Mouse (Mus musculus): ENCODE data around the gene Tbrg4. TPM values are rescaled to one million over a fixed set of nuclear protein-coding genes. Genes with fewer than 3 reads are reported as not detected.

Gene Tbrg4
- polyA plus RNA-seq, 1 experiment = 55.6 TPM

DNA sequence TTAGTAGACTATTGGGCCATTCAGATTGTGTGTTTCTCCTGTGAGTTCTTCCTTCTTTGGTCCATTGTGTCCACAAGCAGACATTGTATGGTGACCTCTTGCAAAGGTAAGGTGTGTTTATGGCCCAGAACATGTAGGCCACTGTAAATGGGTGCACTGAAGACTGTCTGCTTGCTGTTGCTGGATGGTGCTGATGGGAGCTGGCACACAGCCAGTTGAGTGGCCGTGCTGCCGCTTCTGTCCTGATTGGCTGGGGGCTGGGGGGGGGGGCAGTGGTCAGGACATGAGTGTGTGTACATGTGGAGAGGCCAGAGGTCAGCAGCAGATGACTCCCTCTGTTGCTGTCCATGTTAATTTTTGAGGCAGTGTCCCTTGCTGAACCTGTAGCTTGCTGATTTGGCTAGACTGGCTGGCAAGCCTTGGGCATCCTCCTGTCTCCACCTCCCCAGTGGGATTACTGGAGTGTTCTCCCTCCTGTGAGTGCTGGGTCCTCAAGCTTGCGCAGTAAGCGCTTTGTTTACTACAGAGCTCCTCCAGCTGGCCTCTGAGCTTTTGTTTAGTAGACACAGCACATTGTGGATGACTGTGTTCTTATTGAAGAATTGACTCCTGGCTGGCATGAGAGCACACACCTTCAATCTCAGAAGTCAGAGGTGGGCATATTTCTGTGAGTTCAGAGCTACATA is 45.7 kb downstream of the Tbrg4 start:
- no peaks in the 10 kb centered on the region for H3K9me3 ChIP-seq
- peaks cover 80% of the 10 kb centered on the region for H3K36me3 ChIP-seq (replicated peaks; ENCODE audit: low read length)
- TF ChIP-seq GATA1 (IDR thresholded peaks at IDR 0.05; ENCODE audit: borderline replicate concordance, low read length) = no peak
- no peak for TF ChIP-seq FLI1 (IDR thresholded peaks at IDR 0.05; ENCODE audit: low read length)
- H3K4me1 ChIP-seq = peaks cover 40% of the 10 kb centered on the region
- peak overlapping the region; percentile 43 for H3K4me3 ChIP-seq (replicated peaks)
- H3K27me3 ChIP-seq (replicated peaks) = no peaks in the 10 kb centered on the region

DNA sequence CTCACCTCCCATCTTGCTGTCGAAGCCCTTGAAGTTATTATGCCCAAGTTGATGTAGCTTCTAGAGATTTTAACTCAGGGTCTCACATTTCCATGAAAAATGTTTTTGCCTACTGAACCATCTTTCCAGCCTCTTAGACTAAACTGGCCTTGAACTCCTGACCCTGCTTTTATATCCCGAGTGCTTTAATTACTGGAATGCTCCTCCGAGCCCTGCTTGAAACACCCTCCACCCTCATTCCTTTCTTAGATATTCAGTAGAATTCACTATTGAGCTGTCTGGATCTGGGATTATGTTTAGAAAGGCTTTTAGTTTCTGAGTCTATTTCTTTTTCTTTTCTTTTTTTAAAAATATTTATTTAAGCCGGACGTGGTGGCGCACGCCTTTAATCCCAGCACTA is 46.5 kb downstream of the Tbrg4 start:
- TF ChIP-seq FLI1 (IDR thresholded peaks at IDR 0.05; ENCODE audit: low read length) (no peak), GATA1 (IDR thresholded peaks at IDR 0.05; ENCODE audit: borderline replicate concordance, low read length) (no peak)
- Histone ChIP-seq H3K9me3 (no peaks in the 10 kb centered on the region), H3K36me3 (replicated peaks; ENCODE audit: low read length) (peaks cover 71% of the 10 kb centered on the region)

DNA sequence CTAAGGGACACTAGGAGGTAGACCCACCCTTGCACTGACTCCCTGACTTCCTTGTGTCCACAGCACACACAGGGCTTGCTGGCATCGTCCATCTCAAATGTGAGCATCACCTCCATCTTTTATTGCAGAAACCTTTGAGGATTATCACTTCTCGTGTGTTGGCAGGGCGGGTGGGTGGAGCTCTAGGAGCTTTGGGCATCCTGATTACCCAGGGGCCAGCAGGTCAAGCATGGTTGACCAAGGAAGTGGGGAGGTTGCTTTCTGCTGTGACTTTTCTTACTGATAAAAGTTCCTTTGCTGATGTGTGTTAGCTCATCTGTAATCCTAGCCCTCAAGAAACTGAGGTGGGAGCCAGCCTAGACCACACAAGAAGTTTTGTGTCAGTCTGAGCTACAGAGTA is 49.7 kb downstream of the Tbrg4 start:
- peaks cover 36% of the 10 kb centered on the region for H3K4me1 ChIP-seq
- peaks cover 66% of the 10 kb centered on the region for H3K36me3 ChIP-seq (replicated peaks; ENCODE audit: low read length)
- H3K9me3 ChIP-seq = no peaks in the 10 kb centered on the region
- H3K27me3 ChIP-seq (replicated peaks) = no peaks in the 10 kb centered on the region
- H3K4me3 ChIP-seq (replicated peaks) = no peak overlapping the region
- no peak for TF ChIP-seq FLI1 (IDR thresholded peaks at IDR 0.05; ENCODE audit: low read length)
- TF ChIP-seq GATA1 (IDR thresholded peaks at IDR 0.05; ENCODE audit: borderline replicate concordance, low read length) = no peak

More for the DNA sequence above, 46.5 kb downstream of the Tbrg4 start:
- Histone ChIP-seq H3K27me3 (replicated peaks) (no peaks in the 10 kb centered on the region), H3K4me1 (peaks cover 34% of the 10 kb centered on the region), H3K4me3 (replicated peaks) (no peak overlapping the region)

DNA sequence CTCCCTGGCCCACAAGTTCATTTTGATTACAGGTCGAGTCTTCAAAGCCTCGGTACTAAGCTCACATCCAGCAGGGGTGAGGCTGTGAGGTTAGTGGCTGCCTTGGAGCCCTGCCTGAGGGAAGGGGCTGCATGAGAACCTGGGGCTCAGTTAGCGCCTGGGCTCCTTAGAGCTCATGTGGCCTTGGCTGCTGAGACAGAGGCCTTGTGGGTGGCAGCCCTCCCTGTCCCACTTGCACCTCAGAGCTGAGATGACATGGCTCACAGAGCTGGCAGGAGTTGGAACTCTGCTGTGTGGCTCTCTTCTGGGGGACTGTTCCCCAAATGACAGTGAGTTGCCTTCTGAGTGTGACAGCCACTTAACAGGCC is 56.5 kb downstream of the Tbrg4 start:
- no peaks in the 10 kb centered on the region for H3K27me3 ChIP-seq (replicated peaks)
- H3K36me3 ChIP-seq (replicated peaks; ENCODE audit: low read length) = peaks cover 84% of the 10 kb centered on the region
- TF ChIP-seq GATA1 (IDR thresholded peaks at IDR 0.05; ENCODE audit: borderline replicate concordance, low read length) (no peak), FLI1 (IDR thresholded peaks at IDR 0.05; ENCODE audit: low read length) (no peak)
- H3K9me3 ChIP-seq = no peaks in the 10 kb centered on the region
- peaks cover 64% of the 10 kb centered on the region for H3K4me1 ChIP-seq
- H3K4me3 ChIP-seq (replicated peaks) = no peak overlapping the region

DNA sequence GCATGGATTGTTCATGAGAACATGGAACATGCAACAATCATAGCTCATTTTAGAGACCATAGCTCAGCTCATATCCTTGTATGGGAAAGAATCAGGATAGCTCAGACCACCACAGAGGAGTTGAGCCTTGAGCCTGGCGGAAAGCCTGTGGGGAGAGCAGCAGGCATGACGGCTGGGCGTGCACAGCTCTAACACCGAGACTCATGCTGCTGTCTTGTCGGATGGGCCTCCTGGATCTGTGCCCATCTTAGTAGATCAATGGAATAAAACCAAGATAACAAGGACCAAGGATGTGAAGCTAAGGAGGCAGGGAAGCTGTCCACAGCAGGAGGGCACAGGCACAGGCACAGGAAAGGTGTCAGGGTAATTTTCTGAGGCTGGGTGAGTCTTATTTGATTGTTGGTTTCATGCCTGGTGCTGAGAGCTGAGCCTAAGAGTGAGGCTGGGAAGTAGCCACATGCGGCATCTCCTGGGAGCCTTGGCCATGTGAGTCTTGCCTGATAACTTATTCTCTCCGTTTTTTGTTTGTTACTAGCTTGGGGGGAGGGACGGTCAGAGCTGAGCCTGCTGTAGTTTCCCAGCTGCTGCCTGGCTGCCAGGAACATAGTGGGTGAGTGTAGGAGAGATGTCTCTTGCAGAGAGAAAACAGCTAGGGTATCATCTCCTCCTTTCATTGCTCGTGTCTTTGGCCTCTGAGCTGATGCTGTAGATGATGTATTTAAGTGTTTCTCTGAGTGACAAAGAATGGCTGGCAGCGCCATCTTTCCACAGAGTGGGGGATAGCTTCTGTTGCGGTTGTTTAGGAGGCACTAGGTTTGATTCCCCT is 57.1 kb downstream of the Tbrg4 start:
- Histone ChIP-seq H3K9me3 (no peaks in the 10 kb centered on the region), H3K4me3 (replicated peaks) (no peak overlapping the region), H3K4me1 (peaks cover 68% of the 10 kb centered on the region), H3K36me3 (replicated peaks; ENCODE audit: low read length) (peaks cover 87% of the 10 kb centered on the region), H3K27me3 (replicated peaks) (no peaks in the 10 kb centered on the region)
- no peak for TF ChIP-seq FLI1 (IDR thresholded peaks at IDR 0.05; ENCODE audit: low read length)
- TF ChIP-seq GATA1 (IDR thresholded peaks at IDR 0.05; ENCODE audit: borderline replicate concordance, low read length) = no peak

DNA sequence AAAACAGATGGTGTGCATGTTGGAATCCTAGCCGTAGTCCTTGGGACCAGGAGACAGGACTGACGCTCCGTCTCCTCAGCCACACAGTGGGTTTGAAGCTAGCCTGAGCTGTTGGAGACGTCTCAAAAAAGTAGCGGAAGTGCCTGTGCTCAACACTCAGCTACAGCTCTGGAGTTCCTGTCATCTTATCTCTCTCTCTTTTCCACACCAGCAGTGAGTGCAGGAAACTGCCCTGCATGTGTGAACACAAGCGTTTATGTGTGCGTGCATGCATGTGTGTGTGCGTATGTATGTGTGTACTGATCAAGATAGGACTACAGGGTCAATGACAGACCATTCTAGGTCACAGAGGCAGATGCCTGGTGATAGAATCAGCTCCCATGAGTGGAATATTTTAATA is 57.9 kb downstream of the Tbrg4 start:
- Histone ChIP-seq H3K4me3 (replicated peaks) (peak overlapping the region; percentile 39), H3K27me3 (replicated peaks) (no peaks in the 10 kb centered on the region), H3K9me3 (no peaks in the 10 kb centered on the region), H3K36me3 (replicated peaks; ENCODE audit: low read length) (peaks cover 87% of the 10 kb centered on the region), H3K4me1 (peaks cover 68% of the 10 kb centered on the region)
- TF ChIP-seq FLI1 (IDR thresholded peaks at IDR 0.05; ENCODE audit: low read length) (no peak), GATA1 (IDR thresholded peaks at IDR 0.05; ENCODE audit: borderline replicate concordance, low read length) (no peak)

DNA sequence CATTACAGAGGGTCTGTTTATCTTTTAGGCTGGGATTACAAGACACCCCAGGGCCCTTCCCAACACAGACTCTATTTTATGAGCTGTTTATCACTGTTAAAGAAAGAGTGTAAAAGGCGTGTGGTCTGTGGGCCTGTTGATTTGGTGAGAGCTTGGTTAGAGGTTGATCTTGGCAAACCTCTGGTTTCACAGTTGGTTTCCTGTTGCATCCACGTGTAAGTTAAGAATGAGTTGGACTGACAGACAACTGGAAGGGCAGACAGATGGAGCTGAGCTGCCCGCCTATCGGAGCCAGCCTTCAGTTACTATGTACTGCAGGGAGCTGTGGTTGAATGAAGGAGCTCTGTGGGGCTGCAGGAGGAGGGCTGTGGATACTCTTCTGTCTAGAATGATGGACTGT is 59.4 kb downstream of the Tbrg4 start:
- Histone ChIP-seq H3K27me3 (replicated peaks) (no peaks in the 10 kb centered on the region), H3K36me3 (replicated peaks; ENCODE audit: low read length) (peaks cover 78% of the 10 kb centered on the region)
- no peak for TF ChIP-seq FLI1 (IDR thresholded peaks at IDR 0.05; ENCODE audit: low read length)
- no peak for TF ChIP-seq GATA1 (IDR thresholded peaks at IDR 0.05; ENCODE audit: borderline replicate concordance, low read length)

More for the DNA sequence above, 59.4 kb downstream of the Tbrg4 start:
- H3K4me1 ChIP-seq = peaks cover 81% of the 10 kb centered on the region
- no peaks in the 10 kb centered on the region for H3K9me3 ChIP-seq
- H3K4me3 ChIP-seq (replicated peaks) = peak overlapping the region; percentile 33

Other genes starting within 250 kb of the Tbrg4 start
- 225 and 608 TPM in 2 replicates for gene Zmiz2, start 237.0 kb downstream of the Tbrg4 start, polyA plus RNA-seq (2012; ENCODE audit: insufficient read depth, low replicate concordance)
- gene Ppia, start 210.6 kb downstream of the Tbrg4 start, polyA plus RNA-seq (2012; ENCODE audit: insufficient read depth, low replicate concordance) = 18.2 and 172 TPM in 2 replicates
- 23.2 and 32.7 TPM in 2 replicates for gene H2afv, start 181.6 kb downstream of the Tbrg4 start, polyA plus RNA-seq (2012; ENCODE audit: insufficient read depth, low replicate concordance)
- gene Purb, start 150.2 kb downstream of the Tbrg4 start, polyA plus RNA-seq (2012; ENCODE audit: insufficient read depth, low replicate concordance) = 8.7 and 12.9 TPM in 2 replicates
- 28.0 and 34.2 TPM in 2 replicates for gene Myo1g, start 105.1 kb downstream of the Tbrg4 start, polyA plus RNA-seq (2012; ENCODE audit: insufficient read depth, low replicate concordance)
- gene Ccm2, start 79.2 kb downstream of the Tbrg4 start, polyA plus RNA-seq (2012; ENCODE audit: insufficient read depth, low replicate concordance) = 11.6 and 24.8 TPM in 2 replicates
- 0.34 and 0.63 TPM in 2 replicates for gene Nacad, start 20.0 kb downstream of the Tbrg4 start, polyA plus RNA-seq (2012; ENCODE audit: insufficient read depth, low replicate concordance)
- gene Wap, start 12.6 kb upstream of the Tbrg4 start, polyA plus RNA-seq (2012; ENCODE audit: insufficient read depth, low replicate concordance) = not detected in 2 replicates
- not detected in 2 replicates for gene Ramp3, start 32.5 kb upstream of the Tbrg4 start, polyA plus RNA-seq (2012; ENCODE audit: insufficient read depth, low replicate concordance)
- not detected in 2 replicates for gene Gm11983, start 211.6 kb upstream of the Tbrg4 start, polyA plus RNA-seq (2012; ENCODE audit: insufficient read depth, low replicate concordance)